Mouse (Mus musculus): ENCODE measurements around the gene Msantd3. TPM values are rescaled to one million over a fixed set of nuclear protein-coding genes. Genes with fewer than 3 reads are reported as not detected.

Gene Msantd3
- polyA plus RNA-seq, 1 experiment from 2014 or later = 31.2 TPM

DNA sequence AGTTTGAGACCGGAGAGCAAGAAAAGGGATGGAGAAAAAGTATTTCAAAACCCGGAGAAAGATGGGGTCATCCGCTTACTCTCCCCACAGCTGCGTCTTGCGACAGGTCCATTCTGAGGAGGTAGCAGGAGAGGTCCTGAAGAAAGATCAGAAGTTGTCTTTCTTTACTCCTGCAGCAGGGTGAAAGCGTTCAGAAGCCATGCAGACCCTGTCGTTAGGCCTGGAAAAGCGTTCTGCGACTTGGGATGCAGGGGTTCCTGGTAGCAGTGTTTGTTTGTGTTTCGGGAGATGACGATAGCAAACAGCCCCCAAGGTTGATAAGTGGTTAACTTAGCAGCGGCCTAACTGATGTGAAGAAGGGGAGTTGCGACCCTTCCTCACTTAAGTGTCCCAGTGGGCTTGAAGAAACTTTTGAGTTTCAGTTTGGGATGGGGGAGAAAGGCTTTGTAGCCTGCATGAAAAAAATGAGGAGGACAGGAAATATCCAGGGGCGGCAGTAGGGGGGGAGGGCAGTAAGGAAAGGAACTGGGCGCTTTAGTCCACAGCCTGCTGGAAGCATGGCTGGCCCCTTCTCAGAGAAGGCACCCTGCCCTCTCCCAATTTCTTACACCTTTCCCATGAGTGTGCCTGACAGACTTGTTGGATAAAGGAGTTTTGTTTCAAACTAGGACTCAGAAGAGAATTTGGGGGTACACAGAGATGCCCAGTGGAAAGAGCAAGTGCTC is 2.0 kb downstream of the Msantd3 start:
- Histone ChIP-seq H3K4me3 (peak overlapping the region; percentile 85), H3K4me2 (peak overlapping the region; percentile 86), H3K9me3 (replicated peaks) (no peaks in the 10 kb centered on the region), H3K9ac (peak overlapping the region; percentile 83), H3K27me3 (replicated peaks) (no peaks in the 10 kb centered on the region), H3K27ac (ENCODE audit: poor library complexity, severe bottlenecking) (peak overlapping the region; percentile 49; the same call in 1 of the 2 replicates), H3K36me3 (no peaks in the 10 kb centered on the region), H3K4me1 (replicated peaks) (peaks cover 52% of the 10 kb centered on the region)
- ATAC-seq (ENCODE audit: insufficient number of reproducible peaks, low FRiP score) = no peak
- WGBS = 4% methylated on average over 15 of the region's 15 CpGs

DNA sequence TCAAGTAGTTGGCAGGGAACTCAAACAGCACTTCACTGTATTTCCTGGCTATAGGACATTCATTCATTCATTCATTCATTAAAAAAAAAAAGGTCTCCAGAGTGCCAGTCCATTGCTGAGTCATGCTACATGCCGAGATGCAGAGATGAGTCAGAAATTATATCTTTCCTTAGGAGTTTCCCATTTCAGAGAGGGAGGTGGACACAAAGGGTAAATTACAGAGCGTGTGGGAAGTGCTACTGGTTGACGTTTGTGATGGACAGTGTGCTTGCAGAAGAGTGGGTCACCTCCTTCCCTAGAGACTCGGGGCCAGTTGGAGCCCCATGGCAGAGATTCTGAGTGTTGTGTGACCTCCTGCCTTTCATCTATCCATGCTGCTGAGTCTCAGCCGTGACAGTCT is 2.6 kb downstream of the Msantd3 start:
- Histone ChIP-seq H3K27me3 (replicated peaks) (no peaks in the 10 kb centered on the region), H3K9me3 (replicated peaks) (no peaks in the 10 kb centered on the region), H3K4me3 (peak overlapping the region; percentile 85; the same call in 1 of the 2 replicates), H3K9ac (no peak overlapping the region), H3K4me1 (replicated peaks) (peaks cover 59% of the 10 kb centered on the region), H3K4me2 (peak overlapping the region; percentile 86), H3K27ac (ENCODE audit: poor library complexity, severe bottlenecking) (no peak overlapping the region), H3K36me3 (no peaks in the 10 kb centered on the region)
- WGBS = 19% methylated on average over 5 of the region's 5 CpGs
- no peak for ATAC-seq (ENCODE audit: insufficient number of reproducible peaks, low FRiP score)

DNA sequence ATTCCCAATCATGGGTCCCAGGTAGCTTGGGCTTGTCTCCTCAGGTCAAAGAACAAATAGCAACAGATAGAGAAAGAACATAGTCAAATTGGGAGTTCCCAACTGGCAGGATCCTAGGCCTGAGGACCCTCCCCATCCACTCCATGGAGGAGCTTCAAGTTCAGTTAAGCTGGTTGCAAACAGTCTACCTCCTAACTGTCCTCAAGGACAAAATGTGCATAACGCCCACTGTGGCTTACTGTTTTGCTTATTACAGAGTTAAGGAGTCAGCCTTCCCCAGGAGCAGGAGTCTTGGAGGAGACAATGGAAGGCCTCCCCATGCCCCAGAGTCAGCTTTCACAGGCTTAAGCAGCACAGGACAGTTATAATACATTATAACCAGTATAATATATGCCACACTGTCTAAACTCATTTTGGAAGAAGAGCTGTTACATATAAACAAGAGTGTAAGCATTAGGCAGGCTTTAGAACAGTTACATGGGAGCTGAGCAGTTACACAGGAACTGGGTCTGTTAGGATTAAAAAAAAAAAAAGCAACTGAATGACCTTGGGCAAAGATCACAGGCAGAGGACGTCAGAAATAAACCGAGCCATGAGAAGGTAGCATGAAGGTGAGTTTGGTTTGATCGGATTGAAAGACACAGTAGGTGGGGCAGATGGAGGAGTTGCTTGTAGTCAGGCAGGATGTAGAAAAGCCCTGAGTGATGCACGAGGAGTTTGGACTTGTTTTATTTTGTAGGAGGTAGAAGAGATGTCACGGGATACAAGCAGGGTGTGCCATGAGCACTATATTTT is 3.5 kb downstream of the Msantd3 start:
- Histone ChIP-seq H3K4me3 (no peak overlapping the region), H3K27ac (ENCODE audit: poor library complexity, severe bottlenecking) (no peak overlapping the region), H3K9ac (no peak overlapping the region), H3K36me3 (no peaks in the 10 kb centered on the region), H3K4me2 (no peak overlapping the region), H3K9me3 (replicated peaks) (no peaks in the 10 kb centered on the region), H3K4me1 (replicated peaks) (peaks cover 66% of the 10 kb centered on the region), H3K27me3 (replicated peaks) (no peaks in the 10 kb centered on the region)
- WGBS = 64% methylated on average over 6 of the region's 6 CpGs
- no peak for ATAC-seq (ENCODE audit: insufficient number of reproducible peaks, low FRiP score)

DNA sequence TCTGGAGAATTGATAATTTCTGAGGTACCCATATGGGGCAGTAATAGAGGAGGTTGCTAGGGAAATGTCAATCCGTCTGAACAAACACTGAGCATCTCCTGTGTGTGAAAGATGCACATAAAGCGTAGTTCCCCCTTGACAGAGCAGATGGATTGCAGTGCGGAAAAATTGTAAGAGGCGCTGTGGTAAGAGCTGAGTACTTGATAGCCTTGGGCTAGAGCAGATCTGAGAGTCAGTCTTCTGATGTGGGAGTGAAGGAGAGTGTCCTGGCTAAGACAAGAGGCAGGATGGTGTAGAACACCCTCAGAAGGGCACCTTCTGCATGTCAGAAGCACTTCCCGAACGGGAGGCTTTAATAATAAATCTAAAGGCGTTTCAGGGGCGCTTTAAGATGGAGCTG is 4.4 kb downstream of the Msantd3 start:
- Histone ChIP-seq H3K27ac (ENCODE audit: poor library complexity, severe bottlenecking) (0 out of 2 replicates have a peak overlapping the region, but pooled peaks have one; percentile 34), H3K27me3 (replicated peaks) (no peaks in the 10 kb centered on the region), H3K36me3 (no peaks in the 10 kb centered on the region), H3K4me2 (no peak overlapping the region), H3K4me3 (no peak overlapping the region), H3K4me1 (replicated peaks) (peaks cover 74% of the 10 kb centered on the region), H3K9ac (no peak overlapping the region), H3K9me3 (replicated peaks) (no peaks in the 10 kb centered on the region)
- 58% methylated on average over 8 of the region's 8 CpGs for WGBS
- ATAC-seq (ENCODE audit: insufficient number of reproducible peaks, low FRiP score) = no peak

DNA sequence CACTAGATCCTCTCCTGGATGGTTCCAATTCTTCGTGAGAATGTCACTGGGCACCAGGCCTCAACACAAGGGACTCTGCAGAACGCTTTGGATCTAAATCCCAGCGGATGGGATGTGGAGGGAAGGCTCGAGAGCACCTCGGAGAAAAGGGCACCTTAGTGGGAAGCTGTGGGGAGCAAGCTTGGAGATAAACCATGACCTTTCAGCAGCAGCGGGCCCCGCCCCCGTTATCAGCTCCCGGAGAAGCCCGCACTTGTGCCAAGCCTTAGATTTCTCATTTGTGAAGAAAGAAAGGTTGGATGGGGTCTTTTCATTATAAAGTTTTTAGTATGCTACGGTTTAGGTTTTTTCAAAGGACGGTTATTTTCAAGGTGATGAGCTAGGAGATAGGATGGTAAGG is 6.2 kb downstream of the Msantd3 start:
- Histone ChIP-seq H3K27me3 (replicated peaks) (no peaks in the 10 kb centered on the region), H3K27ac (ENCODE audit: poor library complexity, severe bottlenecking) (0 out of 2 replicates have a peak overlapping the region, but pooled peaks have one; percentile 1), H3K4me2 (peak overlapping the region; percentile 39), H3K4me1 (replicated peaks) (peaks cover 78% of the 10 kb centered on the region), H3K9ac (no peak overlapping the region; the same call in 1 of the 2 replicates), H3K4me3 (no peak overlapping the region), H3K36me3 (no peaks in the 10 kb centered on the region), H3K9me3 (replicated peaks) (no peaks in the 10 kb centered on the region)
- 21% methylated on average over 12 of the region's 12 CpGs for WGBS
- ATAC-seq (ENCODE audit: insufficient number of reproducible peaks, low FRiP score) = no peak

DNA sequence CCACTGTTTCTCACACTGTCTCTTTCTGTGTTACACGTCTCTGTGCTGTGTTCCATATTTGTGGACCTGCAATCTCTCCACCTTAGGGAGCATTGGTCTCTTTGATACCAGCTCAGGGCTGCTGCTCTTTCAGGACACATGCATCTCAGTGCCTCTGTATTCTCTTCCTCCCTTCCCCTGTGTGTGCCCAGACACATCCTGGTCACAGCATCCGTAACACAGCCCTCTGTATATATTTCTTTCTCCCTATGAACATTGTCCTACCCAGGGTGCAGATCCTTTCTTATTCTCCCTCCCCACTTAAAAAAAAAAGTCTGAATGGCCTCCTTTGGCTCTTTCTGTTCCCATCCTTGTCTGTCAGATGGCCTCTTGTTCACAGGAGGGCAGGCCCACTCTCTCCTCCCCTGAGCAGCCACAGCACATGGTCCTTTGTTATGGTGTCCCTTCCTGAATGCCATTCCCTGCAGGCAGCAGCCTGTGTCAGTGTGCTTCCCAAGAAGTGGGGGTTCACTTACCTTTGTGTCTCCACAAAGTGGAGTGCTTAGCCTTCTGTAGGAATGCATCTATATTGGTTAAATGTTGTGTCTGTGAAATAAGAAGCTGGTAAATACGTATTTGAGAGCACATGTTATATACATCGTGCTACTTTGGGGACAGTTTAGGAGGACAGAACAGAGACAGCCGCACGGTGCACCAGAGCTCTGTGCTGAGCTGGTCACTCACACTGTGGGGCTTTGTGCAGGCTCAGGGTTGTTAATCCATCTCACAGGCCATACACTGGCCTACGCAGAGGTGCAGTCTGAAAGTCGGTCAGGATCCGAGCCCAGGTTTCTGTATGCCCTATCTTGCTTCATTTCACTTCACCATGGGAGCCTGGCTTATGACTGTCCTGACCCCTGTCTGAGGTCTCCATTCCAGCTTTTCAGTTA is 7.1 kb downstream of the Msantd3 start:
- Histone ChIP-seq H3K36me3 (no peaks in the 10 kb centered on the region), H3K4me2 (peak overlapping the region; percentile 39; the same call in 1 of the 2 replicates), H3K4me3 (no peak overlapping the region), H3K27me3 (replicated peaks) (no peaks in the 10 kb centered on the region), H3K27ac (ENCODE audit: poor library complexity, severe bottlenecking) (no peak overlapping the region), H3K4me1 (replicated peaks) (peaks cover 74% of the 10 kb centered on the region), H3K9ac (no peak overlapping the region), H3K9me3 (replicated peaks) (no peaks in the 10 kb centered on the region)
- no peak for ATAC-seq (ENCODE audit: insufficient number of reproducible peaks, low FRiP score)
- WGBS = 74% methylated on average over 9 of the region's 9 CpGs

DNA sequence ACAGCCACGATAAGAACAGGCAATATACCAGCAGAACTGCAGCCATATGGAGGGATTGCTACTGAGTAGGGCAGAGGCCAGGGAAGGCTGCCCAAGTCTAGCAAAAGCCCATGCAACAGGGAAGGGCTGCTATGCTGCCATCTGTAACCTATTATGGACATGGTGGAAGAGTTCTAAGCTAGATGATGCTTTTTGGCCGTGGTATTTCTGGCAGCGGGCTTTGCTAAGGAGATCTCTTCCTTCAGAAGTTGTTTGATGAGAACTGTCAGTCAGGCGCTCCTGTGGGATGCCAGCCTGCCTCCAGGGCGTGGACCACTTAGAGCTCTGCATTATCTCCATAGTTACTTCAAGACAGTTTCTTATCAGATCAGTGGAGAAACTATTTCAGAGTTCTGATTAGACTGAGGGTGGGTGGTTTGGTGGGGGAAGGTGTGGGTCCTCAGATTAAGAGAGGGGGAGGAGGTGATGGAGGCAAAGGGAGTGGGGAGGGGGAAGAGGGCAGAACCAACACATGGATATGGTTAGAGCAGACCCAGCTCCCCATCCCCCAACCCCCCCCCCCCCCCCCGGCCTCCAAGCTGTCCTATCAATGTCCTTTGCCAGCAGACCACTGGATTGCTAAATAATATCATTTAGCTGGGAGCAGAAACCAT is 8.8 kb downstream of the Msantd3 start:
- no peak for ATAC-seq (ENCODE audit: insufficient number of reproducible peaks, low FRiP score)
- Histone ChIP-seq H3K4me2 (no peak overlapping the region), H3K9me3 (replicated peaks) (no peaks in the 10 kb centered on the region), H3K9ac (no peak overlapping the region), H3K27ac (ENCODE audit: poor library complexity, severe bottlenecking) (no peak overlapping the region), H3K4me3 (no peak overlapping the region), H3K4me1 (replicated peaks) (peaks cover 57% of the 10 kb centered on the region), H3K36me3 (peaks cover 12% of the 10 kb centered on the region), H3K27me3 (replicated peaks) (no peaks in the 10 kb centered on the region)
- WGBS = 17% methylated on average over 6 of the region's 6 CpGs

DNA sequence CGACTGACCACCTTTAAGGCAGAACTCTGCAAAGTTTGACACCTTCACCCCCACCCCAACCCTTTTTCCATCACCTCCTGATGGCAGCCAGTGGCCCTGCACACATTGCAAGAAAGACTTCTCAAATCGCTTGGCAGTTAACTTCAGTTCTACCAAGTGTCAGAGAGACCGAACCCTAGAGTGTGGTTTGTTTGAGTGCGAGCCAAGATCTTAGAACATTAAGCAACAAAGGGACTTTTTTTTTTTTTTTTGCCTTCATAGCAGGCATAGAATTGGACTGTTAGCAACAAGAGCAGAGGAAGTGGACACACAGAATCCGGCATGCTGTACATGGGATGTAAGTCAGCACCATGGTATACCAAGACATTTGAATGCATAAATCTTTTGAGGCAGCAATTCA is 9.9 kb downstream of the Msantd3 start:
- WGBS = 70% methylated on average over 5 of the region's 5 CpGs

DNA sequence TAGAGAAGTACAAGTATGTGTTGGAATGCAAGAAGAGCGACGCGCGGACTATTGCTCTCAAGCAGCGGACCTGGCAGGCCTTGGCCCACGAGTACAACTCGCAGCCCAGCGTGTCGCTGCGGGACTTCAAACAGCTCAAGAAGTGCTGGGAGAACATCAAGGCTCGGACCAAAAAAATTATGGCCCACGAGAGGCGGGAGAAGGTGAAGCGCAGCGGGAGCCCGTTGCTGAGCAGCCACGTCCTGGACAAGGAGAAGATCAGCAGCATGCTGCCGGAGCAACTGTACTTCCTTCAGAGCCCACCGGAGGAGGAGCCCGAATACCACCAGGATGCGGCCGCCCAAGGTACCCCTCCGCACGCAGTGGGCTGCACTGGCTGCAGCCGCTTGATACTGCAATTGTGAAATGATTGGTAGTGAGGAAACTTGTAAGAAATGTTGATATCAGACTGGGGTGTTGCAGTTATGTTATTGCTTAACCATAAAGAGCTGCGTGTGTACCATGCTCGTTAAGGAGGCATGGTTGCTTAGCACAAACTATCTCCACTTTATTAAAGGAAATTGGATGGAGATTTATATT is 12.8 kb downstream of the Msantd3 start:
- Histone ChIP-seq H3K9ac (no peak overlapping the region), H3K4me1 (replicated peaks) (peaks cover 18% of the 10 kb centered on the region), H3K4me3 (no peak overlapping the region), H3K4me2 (no peak overlapping the region), H3K9me3 (replicated peaks) (no peaks in the 10 kb centered on the region), H3K36me3 (peaks cover 39% of the 10 kb centered on the region), H3K27me3 (replicated peaks) (no peaks in the 10 kb centered on the region), H3K27ac (ENCODE audit: poor library complexity, severe bottlenecking) (no peak overlapping the region)
- no peak for ATAC-seq (ENCODE audit: insufficient number of reproducible peaks, low FRiP score)
- 90% methylated on average over 27 of the region's 27 CpGs for WGBS

More for the DNA sequence above, 9.9 kb downstream of the Msantd3 start:
- H3K9ac ChIP-seq = no peak overlapping the region
- no peak for ATAC-seq (ENCODE audit: insufficient number of reproducible peaks, low FRiP score)
- no peaks in the 10 kb centered on the region for H3K9me3 ChIP-seq (replicated peaks)
- H3K4me2 ChIP-seq = no peak overlapping the region
- H3K4me1 ChIP-seq (replicated peaks) = peaks cover 46% of the 10 kb centered on the region
- peaks cover 22% of the 10 kb centered on the region for H3K36me3 ChIP-seq
- H3K4me3 ChIP-seq = no peak overlapping the region
- H3K27ac ChIP-seq (ENCODE audit: poor library complexity, severe bottlenecking) = no peak overlapping the region
- no peaks in the 10 kb centered on the region for H3K27me3 ChIP-seq (replicated peaks)

DNA sequence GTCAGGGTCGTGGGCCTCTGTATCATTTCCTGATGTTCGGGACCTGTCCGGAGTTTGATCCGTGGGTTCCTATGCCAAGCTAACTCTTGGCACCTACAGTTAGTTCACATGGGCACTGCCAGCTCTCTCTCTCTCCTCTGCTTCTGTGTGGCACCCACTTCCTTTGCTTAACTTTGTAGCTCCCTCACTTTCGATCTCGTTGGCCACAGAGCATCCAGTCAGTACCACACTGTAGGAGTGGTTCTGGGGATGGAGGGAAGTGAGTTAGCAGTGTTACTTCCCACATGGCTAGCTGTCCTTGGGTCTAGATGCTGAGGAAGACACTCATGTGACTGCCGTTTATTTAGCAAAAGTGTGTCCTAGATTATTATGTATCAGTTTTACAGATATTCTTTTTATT is 14.4 kb downstream of the Msantd3 start:
- Histone ChIP-seq H3K9me3 (replicated peaks) (no peaks in the 10 kb centered on the region), H3K9ac (no peak overlapping the region), H3K4me2 (no peak overlapping the region), H3K4me1 (replicated peaks) (peaks cover 4% of the 10 kb centered on the region; the same call in 1 of the 2 replicates), H3K36me3 (peaks cover 48% of the 10 kb centered on the region), H3K4me3 (no peak overlapping the region), H3K27me3 (replicated peaks) (no peaks in the 10 kb centered on the region), H3K27ac (ENCODE audit: poor library complexity, severe bottlenecking) (no peak overlapping the region)
- no peak for ATAC-seq (ENCODE audit: insufficient number of reproducible peaks, low FRiP score)
- 84% methylated on average over 7 of the region's 7 CpGs for WGBS

All from heart, embryonic 12.5 days (tissue).